Mouse (Mus musculus) adipocyte (in vitro differentiated cells): ENCODE results near the gene Vmn1r69.

Experiments used
- DNase-seq: peaks from one replicate; pipeline ENCODE4 v3.0.0-alpha.2; 2016; ENCODE audit warnings: low spot score

The Vmn1r69 gene

DNA sequence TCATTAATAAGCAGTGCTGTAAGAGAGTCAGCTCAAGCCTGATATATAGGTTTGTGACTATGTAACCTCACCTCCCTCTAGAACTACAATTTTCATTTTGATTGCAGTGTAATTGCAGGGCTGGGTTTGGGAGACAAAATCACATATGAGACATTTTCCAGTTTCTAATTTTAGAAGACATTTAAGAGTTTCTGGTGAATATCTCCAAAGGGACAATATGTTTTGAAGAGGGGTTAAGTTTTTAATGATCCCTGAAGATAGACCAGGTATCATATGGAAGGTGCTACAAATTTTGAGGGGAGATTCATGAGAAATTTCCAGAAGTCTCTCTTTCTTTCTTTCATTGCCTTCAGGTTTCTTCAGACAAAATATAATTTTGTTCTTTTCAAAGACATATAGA lies at the start of gene Vmn1r69:
Vmn1r69 (minus strand) TSS at position 101 of the 400 bp plus-strand sequence.
- no peak for DNase-seq

DNA sequence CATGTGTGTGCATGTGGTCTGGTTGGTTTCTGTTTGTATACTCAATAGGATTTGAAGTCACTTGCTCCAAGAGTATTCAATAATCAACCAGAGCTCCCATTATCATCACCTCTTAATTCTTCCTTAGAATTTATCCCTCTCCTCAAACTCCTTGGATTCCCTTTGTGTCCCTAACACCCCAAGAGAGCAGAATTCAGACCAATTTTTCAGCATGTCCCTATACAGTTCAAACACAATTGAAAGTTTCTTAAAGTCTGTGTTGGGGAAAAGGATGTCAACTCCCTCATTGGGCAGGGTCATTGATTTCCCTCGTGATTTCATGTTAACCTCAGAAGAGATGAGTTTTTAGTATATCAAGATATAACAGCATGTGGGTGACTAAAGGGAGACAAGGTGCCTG lies 17.8 kb upstream of the Vmn1r69 start, which contains the start of gene Vmn1r70:
Vmn1r70 (plus strand) TSS at position 301 of the 400 bp plus-strand sequence.
- DNase-seq = no peak

DNA sequence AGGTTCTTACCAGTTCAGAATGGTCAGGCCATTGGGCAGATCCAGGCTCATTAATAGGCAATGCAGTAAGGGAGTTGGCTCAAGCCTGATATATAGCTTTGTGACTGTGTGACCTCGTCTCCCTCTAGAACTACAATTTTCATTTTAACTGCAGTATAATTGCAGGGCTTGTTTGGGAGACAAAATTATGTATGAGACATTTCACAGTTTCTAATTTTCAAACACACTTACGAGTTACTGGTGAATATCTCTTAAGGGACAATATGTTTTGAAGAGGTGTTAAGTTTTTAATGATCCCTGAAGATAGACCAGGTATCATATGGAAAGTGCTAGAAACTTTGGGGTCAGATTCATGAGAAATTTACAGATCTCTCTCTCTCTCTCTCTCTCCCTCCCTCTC lies 55.1 kb downstream of the Vmn1r69 start, which contains the start of gene Vmn1r68:
Vmn1r68 (minus strand) TSS at position 101 of the 400 bp plus-strand sequence.
- DNase-seq = no peak
